Mouse (Mus musculus) cerebellum, adult 2 months (tissue): ENCODE measurements around the gene Ifrd2. TPM values are rescaled to one million over a fixed set of nuclear protein-coding genes. Genes with fewer than 3 reads are reported as not detected.

Source experiments
- DNase-seq, 2 experiments: peaks; one replicate each; pipeline ENCODE4 v3.0.0; 2021
- H3K27ac ChIP-seq: fragments of 200-500 bp; 2 replicates; pipeline ENCODE4 v1.5.1; 2012; ENCODE audit warnings: low read length, control low read depth, inconsistent platforms; ENCODE audit not compliant: insufficient read depth
- H3K27me3 ChIP-seq: fragments of 200-500 bp; 2 replicates; pipeline ENCODE4 v1.6.1; 2012; ENCODE audit warnings: inconsistent platforms, mild to moderate bottlenecking, low read length, moderate library complexity; ENCODE audit not compliant: control insufficient read depth, insufficient read depth
- H3K4me1 ChIP-seq: fragments of 200-500 bp; 2 replicates; pipeline ENCODE4 v1.6.1; 2011; ENCODE audit warnings: low read length; ENCODE audit not compliant: control insufficient read depth, insufficient read depth
- H3K4me3 ChIP-seq: fragments of 200-500 bp; replicated peaks from 2 replicates; pipeline ENCODE3; 2011; ENCODE audit warnings: mild to moderate bottlenecking, low read depth, low read length, control low read depth; ENCODE audit not compliant: insufficient read depth
- CTCF ChIP-seq: fragments of 200-500 bp; IDR thresholded peaks from 2 replicates; pipeline ENCODE4 v1.5.1; 2011; ENCODE audit warnings: low read depth, mild to moderate bottlenecking, control low read depth, low read length, moderate library complexity, borderline replicate concordance; ENCODE audit not compliant: insufficient read depth
- POLR2A ChIP-seq: fragments of 200-500 bp; IDR thresholded peaks from 2 replicates; pipeline ENCODE4 v1.6.1; 2011; ENCODE audit warnings: low read length, control low read depth, borderline replicate concordance; ENCODE audit not compliant: insufficient read depth
- WGBS: fragments of 180-500 bp; shearing (Covaris S2); methylation state at CpG from one replicate; pipeline ENCODE4 v1.1.7; 2018; 5-methylcytosine and 5-hydroxymethylcytosine counted together
- polyA plus RNA-seq: library from polyadenylated mRNA; depleted of rRNA; stranded (reverse); fragments of >200 nt; gene quantifications from 2 replicates; pipeline ENCODE4 v1.2.3, GENCODE M21; 2012

Ifrd2 gene
- polyA plus RNA-seq, 1 experiment, result 20.2 TPM

GRCm38 (mm10) chr9:107600745-107601144, 13.3 kb downstream of the Ifrd2 start:
- WGBS, result 79% methylated on average over 12 of the region's 12 CpGs

GRCm38 (mm10) chr9:107601275-107601674, 13.8 kb downstream of the Ifrd2 start:
- 84% methylated on average over 11 of the region's 11 CpGs for WGBS
- no peak for DNase-seq
- no peak overlapping the region for H3K4me3 ChIP-seq
- no peak overlapping the region for H3K27ac ChIP-seq
- no peaks in the 10 kb centered on the region for H3K27me3 ChIP-seq
- TF ChIP-seq POLR2A (no peak), CTCF (no peak)
- H3K4me1 ChIP-seq, result peaks cover 10% of the 10 kb centered on the region

More at GRCm38 (mm10) chr9:107600745-107601144, 13.3 kb downstream of the Ifrd2 start:
- no peak overlapping the region for H3K4me3 ChIP-seq
- no peak overlapping the region for H3K27ac ChIP-seq
- no peaks in the 10 kb centered on the region for H3K27me3 ChIP-seq
- no peak for TF ChIP-seq POLR2A
- peak; percentile 29; the same call in 1 of the 2 replicates for TF ChIP-seq CTCF
- DNase-seq, result peak in 1 of 2 experiments; percentile 44
- H3K4me1 ChIP-seq, result peaks cover 10% of the 10 kb centered on the region

- peak; percentile 83 to 95 for DNase-seq
- peak; percentile 98 for TF ChIP-seq CTCF
- TF ChIP-seq POLR2A, result no peak
- H3K4me3 ChIP-seq, result no peak overlapping the region
- H3K27ac ChIP-seq, result no peak overlapping the region
- H3K4me1 ChIP-seq, result peaks cover 2% of the 10 kb centered on the region; the same call in 1 of the 2 replicates
- WGBS, result 10% methylated on average over 10 of the region's 10 CpGs
- no peaks in the 10 kb centered on the region for H3K27me3 ChIP-seq
These were observed 14.7 kb downstream of the Ifrd2 start for GRCm38 (mm10) chr9:107602068-107602648.

GRCm38 (mm10) chr9:107603251-107603650, 15.8 kb downstream of the Ifrd2 start:
- DNase-seq, result no peak
- Histone ChIP-seq H3K27me3 (no peaks in the 10 kb centered on the region), H3K4me1 (no peaks in the 10 kb centered on the region), H3K27ac (no peak overlapping the region), H3K4me3 (no peak overlapping the region)
- TF ChIP-seq POLR2A (no peak), CTCF (no peak)
- 84% methylated on average over 6 of the region's 6 CpGs for WGBS

GRCm38 (mm10) chr9:107605041-107605661, 17.7 kb downstream of the Ifrd2 start:
- no peak for DNase-seq
- TF ChIP-seq CTCF (no peak), POLR2A (no peak)
- 53% methylated on average over 23 of the region's 23 CpGs for WGBS
- Histone ChIP-seq H3K27ac (no peak overlapping the region), H3K4me3 (no peak overlapping the region), H3K27me3 (no peaks in the 10 kb centered on the region), H3K4me1 (no peaks in the 10 kb centered on the region)

GRCm38 (mm10) chr9:107606591-107606990, 19.1 kb downstream of the Ifrd2 start:
- Histone ChIP-seq H3K27me3 (no peaks in the 10 kb centered on the region), H3K4me3 (no peak overlapping the region), H3K4me1 (peaks cover 2% of the 10 kb centered on the region; the same call in 1 of the 2 replicates), H3K27ac (no peak overlapping the region)
- TF ChIP-seq CTCF (no peak), POLR2A (no peak)
- WGBS, result 48% methylated on average over 9 of the region's 9 CpGs
- no peak for DNase-seq

- no peak for TF ChIP-seq POLR2A
- TF ChIP-seq CTCF, result no peak
- Histone ChIP-seq H3K27me3 (no peaks in the 10 kb centered on the region), H3K27ac (no peak overlapping the region), H3K4me3 (no peak overlapping the region), H3K4me1 (peaks cover 6% of the 10 kb centered on the region)
- WGBS, result 81% methylated on average over 2 of the region's 2 CpGs
- no peak for DNase-seq
These were observed 19.6 kb downstream of the Ifrd2 start for GRCm38 (mm10) chr9:107607036-107607435.

GRCm38 (mm10) chr9:107607653-107608245, 20.3 kb downstream of the Ifrd2 start:
- H3K27me3 ChIP-seq, result no peaks in the 10 kb centered on the region
- peaks cover 9% of the 10 kb centered on the region for H3K4me1 ChIP-seq
- no peak overlapping the region for H3K27ac ChIP-seq
- 74% methylated on average over 9 of the region's 9 CpGs for WGBS
- H3K4me3 ChIP-seq, result no peak overlapping the region
- TF ChIP-seq POLR2A, result no peak
- TF ChIP-seq CTCF, result no peak
- DNase-seq, result no peak
